Mouse (Mus musculus) monocyte, adult 2 months (primary cell): ENCODE data around the gene Adh5.

Experiments used
- DNase-seq, 2 experiments: peaks; one replicate each; pipeline ENCODE4 v3.0.0; 2022; ENCODE audit warnings: low spot score in 2 of 2, low read depth in 1 of 2

Adh5 gene

DNA sequence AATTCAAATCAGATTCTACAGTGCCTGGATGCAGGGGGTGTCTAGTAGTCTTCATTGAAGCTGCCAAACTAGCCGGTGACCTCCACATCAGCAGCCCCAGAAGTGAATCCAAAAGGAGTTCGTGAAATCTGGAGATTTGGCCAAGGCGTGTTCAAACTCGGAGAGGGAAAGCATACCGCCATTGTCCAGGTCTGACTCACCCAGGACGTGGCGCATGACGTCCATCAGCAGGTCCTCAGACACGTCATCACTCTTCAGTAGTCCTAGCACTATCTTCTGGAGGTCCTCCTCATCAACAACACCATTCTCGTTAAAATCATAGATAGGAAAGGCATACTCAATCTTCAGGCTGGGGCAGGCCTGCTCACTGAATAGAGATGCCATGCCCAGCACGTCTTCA is 60.9 kb downstream of the Adh5 start:
- no peak for DNase-seq
